Comparison of ENCODE assay signal across 29 mouse cellular contexts in genomic region chr2:155687746-155688145, GRCm38 (mm10). TPM values are rescaled to one million over a fixed set of nuclear protein-coding genes. Genes with fewer than 3 reads are reported as not detected.
"Had no signal": no experiment of that assay in that cellular context is flagged by ENCODE, and none has a peak within 500 bp of the region (broad histone marks: within the 10 kb centered on the region; RNA-seq: fewer than 3 reads in every experiment).

No protein-coding gene starts in this region.

- H3K27ac ChIP-seq: intestine, embryonic 15.5 days; limb, embryonic 12.5 days; limb, embryonic 15.5 days; liver, embryonic 14.5 days; macrophage; midbrain, embryonic 12.5 days; stomach, postnatal 0 days had no signal

- H3K9me3 ChIP-seq: intestine, embryonic 15.5 days; limb, embryonic 12.5 days; limb, embryonic 15.5 days; midbrain, embryonic 12.5 days had no signal

- DNase-seq: kidney, adult 18-20 months; kidney, adult 9 months; kidney, postnatal 14 days; kidney, postnatal 4 days; left cerebral cortex, postnatal 4 days; liver, postnatal 0 days; lung, embryonic 14.5 days; right cerebral cortex, postnatal 4 days had no signal

- H3K4me3 ChIP-seq: intestine, embryonic 15.5 days; limb, embryonic 12.5 days; limb, embryonic 15.5 days; midbrain, embryonic 12.5 days; myocyte had no signal

- ATAC-seq: intestine, embryonic 15.5 days; liver, postnatal 0 days; lung, postnatal 0 days; midbrain, embryonic 16.5 days had no signal

- H3K27me3 ChIP-seq: intestine, embryonic 15.5 days; limb, embryonic 12.5 days; limb, embryonic 15.5 days; midbrain, embryonic 12.5 days had no signal

- H3K36me3 ChIP-seq: intestine, embryonic 15.5 days had no signal

- H3K4me2 ChIP-seq: intestine, embryonic 15.5 days; limb, embryonic 12.5 days; limb, embryonic 15.5 days; liver, embryonic 11.5 days; lung, embryonic 14.5 days; midbrain, embryonic 12.5 days had no signal

- H3K9ac ChIP-seq: intestine, embryonic 15.5 days; limb, embryonic 12.5 days; limb, embryonic 15.5 days; liver, embryonic 14.5 days; liver, postnatal 0 days; lung, embryonic 14.5 days; midbrain, embryonic 12.5 days had no signal

RNA-seq across cellular contexts. Expression of gene Gm17581, which starts 47.9 kb away (rescaled TPM):
- total RNA-seq: layer of hippocampus, adult 18-20 months; layer of hippocampus, postnatal 14 days; left cerebral cortex, adult 8-10 months; left cerebral cortex, postnatal 14 days; left cerebral cortex, postnatal 4 days; megakaryocyte-erythroid progenitor cell, adult 5-6 weeks; monocyte, adult 5-6 weeks had no signal
- polyA plus RNA-seq: intestine, embryonic 15.5 days; kidney, embryonic 16.5 days; limb, embryonic 12.5 days; limb, embryonic 15.5 days; liver, embryonic 11.5 days; liver, embryonic 14.5 days; liver, postnatal 0 days; lung, embryonic 14.5 days; lung, postnatal 0 days; macrophage; midbrain, embryonic 12.5 days; midbrain, embryonic 16.5 days; myocyte; neural tube, embryonic 11.5 days; neural tube, embryonic 14.5 days; stomach, embryonic 14.5 days; stomach, postnatal 0 days had no signal
